Mouse (Mus musculus) liver, embryonic 12.5 days (tissue): Measurements from ENCODE around the gene Tmem117. TPM values are rescaled to one million over a fixed set of nuclear protein-coding genes. Genes with fewer than 3 reads are reported as not detected.

Experiments used
- ATAC-seq: fragments of 200-750 bp; cut with Nextera tagmentation; 2 replicates; pipeline ENCODE4 v1.8.0; 2017; ENCODE audit warnings: moderate number of reproducible peaks, mild to moderate bottlenecking, moderate library complexity
- H3K27ac ChIP-seq: fragments of 300-500 bp; sonication (generic); 2 replicates; pipeline ENCODE4 v1.5.1; 2016; ENCODE audit warnings: mild to moderate bottlenecking
- H3K27me3 ChIP-seq: fragments of 300-500 bp; sonication (generic); replicated peaks from 2 replicates; pipeline ENCODE4 v1.6.1; 2016; ENCODE audit warnings: mild to moderate bottlenecking, moderate library complexity
- H3K36me3 ChIP-seq: fragments of 300-500 bp; sonication (generic); 2 replicates; pipeline ENCODE4 v1.6.1; 2016; ENCODE audit warnings: mild to moderate bottlenecking, moderate library complexity
- H3K4me1 ChIP-seq: fragments of 300-500 bp; sonication (generic); 2 replicates; pipeline ENCODE4 v1.6.1; 2016
- H3K4me2 ChIP-seq: fragments of 300-500 bp; sonication (generic); 2 replicates; pipeline ENCODE4 v1.6.1; 2016; ENCODE audit warnings: mild to moderate bottlenecking, moderate library complexity
- H3K4me3 ChIP-seq: fragments of 300-500 bp; sonication (generic); 2 replicates; pipeline ENCODE4 v1.5.1; 2016; ENCODE audit warnings: mild to moderate bottlenecking, moderate library complexity
- H3K9ac ChIP-seq: fragments of 300-500 bp; sonication (generic); 2 replicates; pipeline ENCODE4 v1.6.1; 2016; ENCODE audit warnings: mild to moderate bottlenecking, moderate library complexity
- H3K9me3 ChIP-seq: fragments of 300-500 bp; sonication (generic); replicated peaks from 2 replicates; pipeline ENCODE4 v1.6.1; 2016; ENCODE audit warnings: mild to moderate bottlenecking, moderate library complexity
- WGBS: fragments of 180-500 bp; shearing (Covaris S2); methylation state at CpG from one replicate; pipeline ENCODE4 v1.1.7; 2016; ENCODE audit not compliant: insufficient replicate concordance; 5-methylcytosine and 5-hydroxymethylcytosine counted together
- polyA plus RNA-seq: library from polyadenylated mRNA; unstranded; fragments of >200 nt; fragmentation: Nextera tagmentation; extraction: Ambion mirVana; gene quantifications from 2 replicates; pipeline ENCODE4 v1.2.1, GENCODE M21; 2016

The Tmem117 gene
- polyA plus RNA-seq, 1 experiment from 2014 or later: not detected

GRCm38 (mm10) chr15:94649766-94650120 is 20.7 kb downstream of the Tmem117 start:
- Histone ChIP-seq H3K4me3 (no peak overlapping the region), H3K9ac (no peak overlapping the region), H3K4me2 (no peak overlapping the region), H3K27me3 (peaks cover 9% of the 10 kb centered on the region; the same call in 1 of the 2 replicates), H3K36me3 (no peaks in the 10 kb centered on the region), H3K27ac (no peak overlapping the region), H3K9me3 (no peaks in the 10 kb centered on the region), H3K4me1 (no peaks in the 10 kb centered on the region)
- ATAC-seq: no peak
- 61% methylated on average over 13 of the region's 13 CpGs for WGBS

- H3K9ac ChIP-seq: no peak overlapping the region
- no peak overlapping the region for H3K4me2 ChIP-seq
- H3K9me3 ChIP-seq: no peaks in the 10 kb centered on the region
- WGBS: 65% methylated on average over 9 of the region's 9 CpGs
- no peak for ATAC-seq
- no peak overlapping the region for H3K4me3 ChIP-seq
- no peak overlapping the region for H3K27ac ChIP-seq
- H3K27me3 ChIP-seq: peaks cover 9% of the 10 kb centered on the region; the same call in 1 of the 2 replicates
- H3K36me3 ChIP-seq: no peaks in the 10 kb centered on the region
- no peaks in the 10 kb centered on the region for H3K4me1 ChIP-seq
These were observed 22.3 kb downstream of the Tmem117 start for GRCm38 (mm10) chr15:94651350-94651749.

- no peaks in the 10 kb centered on the region for H3K4me1 ChIP-seq
- H3K27ac ChIP-seq: no peak overlapping the region
- no peak overlapping the region for H3K4me3 ChIP-seq
- no peak overlapping the region for H3K4me2 ChIP-seq
- peaks cover 9% of the 10 kb centered on the region for H3K27me3 ChIP-seq
- H3K36me3 ChIP-seq: no peaks in the 10 kb centered on the region
- ATAC-seq: no peak
- no peak overlapping the region for H3K9ac ChIP-seq
- H3K9me3 ChIP-seq: no peaks in the 10 kb centered on the region
- 68% methylated on average over 13 of the region's 13 CpGs for WGBS
These were observed 23.2 kb downstream of the Tmem117 start for GRCm38 (mm10) chr15:94651969-94652842.

- no peak overlapping the region for H3K4me2 ChIP-seq
- peaks cover 9% of the 10 kb centered on the region for H3K27me3 ChIP-seq
- H3K9me3 ChIP-seq: no peaks in the 10 kb centered on the region
- no peaks in the 10 kb centered on the region for H3K4me1 ChIP-seq
- no peak overlapping the region for H3K4me3 ChIP-seq
- no peaks in the 10 kb centered on the region for H3K36me3 ChIP-seq
- ATAC-seq: no peak
- 59% methylated on average over 3 of the region's 3 CpGs for WGBS
- H3K27ac ChIP-seq: no peak overlapping the region
- no peak overlapping the region for H3K9ac ChIP-seq
These were observed 23.8 kb downstream of the Tmem117 start for GRCm38 (mm10) chr15:94652843-94653206.

- Histone ChIP-seq H3K4me2 (no peak overlapping the region), H3K9ac (no peak overlapping the region), H3K27me3 (no peaks in the 10 kb centered on the region; the same call in none of the 2 replicates), H3K27ac (no peak overlapping the region), H3K4me1 (no peaks in the 10 kb centered on the region), H3K36me3 (no peaks in the 10 kb centered on the region), H3K4me3 (no peak overlapping the region), H3K9me3 (no peaks in the 10 kb centered on the region)
- no peak for ATAC-seq
- 75% methylated on average over 13 of the region's 13 CpGs for WGBS
These were observed 26.8 kb downstream of the Tmem117 start for GRCm38 (mm10) chr15:94655811-94656323.

- Histone ChIP-seq H3K4me3 (no peak overlapping the region), H3K9ac (no peak overlapping the region), H3K9me3 (no peaks in the 10 kb centered on the region), H3K36me3 (no peaks in the 10 kb centered on the region), H3K27ac (no peak overlapping the region), H3K27me3 (no peaks in the 10 kb centered on the region; the same call in 1 of the 2 replicates), H3K4me1 (no peaks in the 10 kb centered on the region), H3K4me2 (no peak overlapping the region)
- ATAC-seq: no peak
- 60% methylated on average over 6 of the region's 6 CpGs for WGBS
These were observed 28.9 kb downstream of the Tmem117 start for GRCm38 (mm10) chr15:94657882-94658281.

- Histone ChIP-seq H3K4me2 (no peak overlapping the region), H3K27ac (no peak overlapping the region), H3K9me3 (no peaks in the 10 kb centered on the region), H3K4me1 (no peaks in the 10 kb centered on the region), H3K9ac (no peak overlapping the region), H3K4me3 (no peak overlapping the region), H3K27me3 (no peaks in the 10 kb centered on the region; the same call in 1 of the 2 replicates), H3K36me3 (no peaks in the 10 kb centered on the region)
- ATAC-seq: no peak
- 66% methylated on average over 13 of the region's 13 CpGs for WGBS
These were observed 29.5 kb downstream of the Tmem117 start for GRCm38 (mm10) chr15:94658392-94659111.

GRCm38 (mm10) chr15:94659112-94659437 is 30.0 kb downstream of the Tmem117 start:
- Histone ChIP-seq H3K9me3 (no peaks in the 10 kb centered on the region), H3K4me3 (no peak overlapping the region), H3K9ac (no peak overlapping the region), H3K27ac (no peak overlapping the region), H3K4me2 (no peak overlapping the region), H3K36me3 (no peaks in the 10 kb centered on the region), H3K4me1 (no peaks in the 10 kb centered on the region), H3K27me3 (no peaks in the 10 kb centered on the region; the same call in 1 of the 2 replicates)
- ATAC-seq: no peak
- 54% methylated on average over 6 of the region's 6 CpGs for WGBS

- Histone ChIP-seq H3K9me3 (no peaks in the 10 kb centered on the region), H3K27ac (no peak overlapping the region), H3K4me3 (no peak overlapping the region), H3K36me3 (no peaks in the 10 kb centered on the region), H3K4me1 (no peaks in the 10 kb centered on the region), H3K9ac (no peak overlapping the region), H3K4me2 (no peak overlapping the region), H3K27me3 (no peaks in the 10 kb centered on the region; the same call in 1 of the 2 replicates)
- ATAC-seq: no peak
- WGBS: 64% methylated on average over 7 of the region's 7 CpGs
These were observed 31.9 kb downstream of the Tmem117 start for GRCm38 (mm10) chr15:94660913-94661312.

GRCm38 (mm10) chr15:94661398-94661797 is 32.4 kb downstream of the Tmem117 start:
- no peaks in the 10 kb centered on the region for H3K9me3 ChIP-seq
- no peaks in the 10 kb centered on the region for H3K4me1 ChIP-seq
- no peaks in the 10 kb centered on the region; the same call in 1 of the 2 replicates for H3K27me3 ChIP-seq
- no peaks in the 10 kb centered on the region for H3K36me3 ChIP-seq
- no peak overlapping the region for H3K4me3 ChIP-seq
- WGBS: 21% methylated on average over 9 of the region's 9 CpGs
- ATAC-seq: no peak
- no peak overlapping the region for H3K4me2 ChIP-seq
- no peak overlapping the region for H3K27ac ChIP-seq
- no peak overlapping the region for H3K9ac ChIP-seq

GRCm38 (mm10) chr15:94664612-94665011 is 35.6 kb downstream of the Tmem117 start:
- no peaks in the 10 kb centered on the region for H3K9me3 ChIP-seq
- no peak overlapping the region for H3K4me3 ChIP-seq
- no peak overlapping the region for H3K9ac ChIP-seq
- WGBS: 36% methylated on average over 6 of the region's 6 CpGs
- H3K36me3 ChIP-seq: no peaks in the 10 kb centered on the region
- H3K4me1 ChIP-seq: no peaks in the 10 kb centered on the region
- no peak overlapping the region for H3K4me2 ChIP-seq
- ATAC-seq: no peak
- no peak overlapping the region for H3K27ac ChIP-seq
- no peaks in the 10 kb centered on the region for H3K27me3 ChIP-seq

- H3K27me3 ChIP-seq: no peaks in the 10 kb centered on the region
- H3K9ac ChIP-seq: no peak overlapping the region
- H3K9me3 ChIP-seq: no peaks in the 10 kb centered on the region
- no peak overlapping the region for H3K4me3 ChIP-seq
- no peak for ATAC-seq
- H3K36me3 ChIP-seq: no peaks in the 10 kb centered on the region
- no peak overlapping the region for H3K27ac ChIP-seq
- no peaks in the 10 kb centered on the region for H3K4me1 ChIP-seq
- WGBS: 34% methylated on average over 3 of the region's 3 CpGs
- H3K4me2 ChIP-seq: no peak overlapping the region
These were observed 52.1 kb downstream of the Tmem117 start for GRCm38 (mm10) chr15:94681135-94681534.
